Mouse (Mus musculus): ENCODE data around the gene Cyp2d11. TPM values are rescaled to one million over a fixed set of nuclear protein-coding genes. Genes with fewer than 3 reads are reported as not detected.

Cyp2d11 gene
- polyA plus RNA-seq, 1 experiment, result not detected

- 81% methylated on average over 8 of the region's 8 CpGs for WGBS
- no peak overlapping the region for H3K4me3 ChIP-seq (ENCODE audit: control insufficient read depth, insufficient read depth, low read length)
- DNase-seq, result no peak
- no peak overlapping the region for H3K27ac ChIP-seq (ENCODE audit: control insufficient read depth, insufficient read depth, low read length)
- peaks cover 19% of the 10 kb centered on the region for H3K36me3 ChIP-seq (ENCODE audit: control insufficient read depth, insufficient read depth, low read length)
- H3K27me3 ChIP-seq (ENCODE audit: control insufficient read depth, insufficient read depth, low read length), result no peaks in the 10 kb centered on the region
- H3K4me1 ChIP-seq (replicated peaks; ENCODE audit: control insufficient read depth, insufficient read depth, low read length), result peaks cover 17% of the 10 kb centered on the region
- TF ChIP-seq CTCF (IDR thresholded peaks at IDR 0.05; ENCODE audit: borderline replicate concordance, control insufficient read depth, extremely low read depth, insufficient read depth, low read length, poor library complexity), result no peak
- TF ChIP-seq POLR2A (IDR thresholded peaks at IDR 0.05; ENCODE audit: control insufficient read depth, extremely low read depth, insufficient read depth, low read length, poor library complexity), result no peak
These were observed 45.4 kb downstream of the Cyp2d11 start for GRCm38 (mm10) chr15:82348258-82348998.

DNA sequence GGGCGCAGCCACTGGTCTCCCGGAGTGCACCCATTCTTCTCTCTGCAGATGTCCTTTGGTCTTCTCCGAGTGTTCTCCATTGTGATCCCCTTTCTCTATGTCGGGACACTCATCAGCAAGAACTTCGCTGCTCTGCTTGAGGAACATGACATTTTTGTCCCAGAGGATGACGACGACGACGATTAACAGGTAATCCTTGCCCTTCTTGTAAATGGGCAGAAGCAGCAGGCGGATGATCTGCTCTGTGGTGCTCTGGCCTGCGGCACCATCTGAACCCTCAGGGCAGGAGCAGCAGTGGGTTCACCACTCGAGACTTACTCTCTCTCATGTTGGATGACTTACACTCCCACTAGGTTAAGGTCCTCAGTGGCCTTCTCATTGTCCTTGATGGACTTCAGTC, 46.0 kb downstream of the Cyp2d11 start:
- no peaks in the 10 kb centered on the region for H3K27me3 ChIP-seq (ENCODE audit: control insufficient read depth, insufficient read depth, low read length)
- H3K4me3 ChIP-seq (ENCODE audit: control insufficient read depth, insufficient read depth, low read length), result no peak overlapping the region
- no peak for DNase-seq
- H3K27ac ChIP-seq (ENCODE audit: control insufficient read depth, insufficient read depth, low read length), result no peak overlapping the region
- H3K36me3 ChIP-seq (ENCODE audit: control insufficient read depth, insufficient read depth, low read length), result peaks cover 19% of the 10 kb centered on the region
- TF ChIP-seq CTCF (IDR thresholded peaks at IDR 0.05; ENCODE audit: borderline replicate concordance, control insufficient read depth, extremely low read depth, insufficient read depth, low read length, poor library complexity) (no peak), POLR2A (IDR thresholded peaks at IDR 0.05; ENCODE audit: control insufficient read depth, extremely low read depth, insufficient read depth, low read length, poor library complexity) (no peak)
- WGBS, result 95% methylated on average over 12 of the region's 12 CpGs
- H3K4me1 ChIP-seq (replicated peaks; ENCODE audit: control insufficient read depth, insufficient read depth, low read length), result peaks cover 13% of the 10 kb centered on the region

DNA sequence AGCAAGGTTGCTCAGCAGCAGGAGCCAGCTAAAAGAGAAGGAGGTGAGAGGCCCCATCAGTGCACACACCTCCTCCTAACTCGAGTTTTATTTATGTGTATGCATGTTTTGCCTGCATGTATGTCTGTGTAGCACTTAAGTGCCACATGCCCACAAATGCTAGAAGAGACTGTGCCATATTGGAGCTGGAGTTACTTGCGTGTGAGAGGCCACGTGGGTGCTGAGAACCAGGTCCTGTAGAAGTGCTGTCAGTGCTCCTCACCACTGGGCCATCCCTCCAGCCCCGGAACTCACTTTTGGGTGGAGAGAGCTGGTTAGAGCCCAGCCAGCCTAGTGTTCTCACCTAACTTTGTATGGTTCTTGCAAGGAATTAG, 46.5 kb downstream of the Cyp2d11 start:
- peaks cover 13% of the 10 kb centered on the region for H3K4me1 ChIP-seq (replicated peaks; ENCODE audit: control insufficient read depth, insufficient read depth, low read length)
- H3K36me3 ChIP-seq (ENCODE audit: control insufficient read depth, insufficient read depth, low read length), result peaks cover 19% of the 10 kb centered on the region
- no peak for TF ChIP-seq POLR2A (IDR thresholded peaks at IDR 0.05; ENCODE audit: control insufficient read depth, extremely low read depth, insufficient read depth, low read length, poor library complexity)
- 65% methylated on average over 4 of the region's 4 CpGs for WGBS
- peak overlapping the region; percentile 12; the same call in 1 of the 2 replicates for H3K4me3 ChIP-seq (ENCODE audit: control insufficient read depth, insufficient read depth, low read length)
- no peaks in the 10 kb centered on the region for H3K27me3 ChIP-seq (ENCODE audit: control insufficient read depth, insufficient read depth, low read length)
- DNase-seq, result no peak
- peak overlapping the region; percentile 61; the same call in 1 of the 2 replicates for H3K27ac ChIP-seq (ENCODE audit: control insufficient read depth, insufficient read depth, low read length)

DNA sequence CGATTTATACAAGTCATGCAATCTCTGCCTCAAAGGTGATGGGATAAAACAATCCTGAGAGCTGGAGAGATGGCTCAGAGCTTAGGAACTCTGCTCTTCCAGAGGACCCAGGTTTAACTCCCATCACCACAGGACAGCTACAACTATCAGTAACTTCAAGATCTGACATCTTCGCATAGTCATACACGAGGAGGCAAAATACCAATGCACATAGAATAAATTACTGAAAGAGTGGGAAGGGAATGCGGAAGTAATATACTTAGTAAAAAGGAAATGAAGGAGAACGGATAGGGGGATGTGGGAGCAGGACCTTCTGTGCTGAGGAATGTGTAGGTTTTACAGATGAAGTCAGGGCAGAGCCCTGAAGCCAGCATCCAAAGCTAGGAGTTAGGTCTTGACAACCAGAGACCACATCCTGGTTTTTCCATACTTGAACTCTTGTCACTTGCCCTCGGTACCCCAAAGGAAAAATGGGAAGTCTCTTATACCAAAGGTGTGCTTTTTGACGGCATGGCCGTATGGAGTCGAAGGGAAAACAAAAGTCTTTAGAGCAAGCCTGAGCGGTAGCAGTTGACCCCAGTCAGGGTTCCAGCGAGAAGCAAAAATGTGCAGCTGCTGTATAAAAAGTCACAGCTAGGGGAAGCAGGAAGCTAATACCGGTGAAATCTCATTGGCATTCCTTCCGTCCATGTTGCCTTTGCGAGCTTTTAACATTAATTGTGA, 47.1 kb downstream of the Cyp2d11 start:
- Histone ChIP-seq H3K36me3 (ENCODE audit: control insufficient read depth, insufficient read depth, low read length) (peaks cover 19% of the 10 kb centered on the region), H3K27ac (ENCODE audit: control insufficient read depth, insufficient read depth, low read length) (peak overlapping the region; percentile 61), H3K4me3 (ENCODE audit: control insufficient read depth, insufficient read depth, low read length) (peak overlapping the region; percentile 90; the same call in 1 of the 2 replicates), H3K4me1 (replicated peaks; ENCODE audit: control insufficient read depth, insufficient read depth, low read length) (peaks cover 19% of the 10 kb centered on the region), H3K27me3 (ENCODE audit: control insufficient read depth, insufficient read depth, low read length) (no peaks in the 10 kb centered on the region)
- WGBS, result 13% methylated on average over 14 of the region's 14 CpGs
- no peak for TF ChIP-seq POLR2A (IDR thresholded peaks at IDR 0.05; ENCODE audit: control insufficient read depth, extremely low read depth, insufficient read depth, low read length, poor library complexity)
- TF ChIP-seq CTCF (IDR thresholded peaks at IDR 0.05; ENCODE audit: borderline replicate concordance, control insufficient read depth, extremely low read depth, insufficient read depth, low read length, poor library complexity), result no peak
- peak; percentile 11 for DNase-seq

- peak; percentile 97 for DNase-seq
- peak overlapping the region; percentile 61 for H3K27ac ChIP-seq (ENCODE audit: control insufficient read depth, insufficient read depth, low read length)
- H3K36me3 ChIP-seq (ENCODE audit: control insufficient read depth, insufficient read depth, low read length), result peaks cover 19% of the 10 kb centered on the region
- TF ChIP-seq CTCF (IDR thresholded peaks at IDR 0.05; ENCODE audit: borderline replicate concordance, control insufficient read depth, extremely low read depth, insufficient read depth, low read length, poor library complexity) (no peak), POLR2A (IDR thresholded peaks at IDR 0.05; ENCODE audit: control insufficient read depth, extremely low read depth, insufficient read depth, low read length, poor library complexity) (peak; percentile 76)
- peaks cover 25% of the 10 kb centered on the region for H3K4me1 ChIP-seq (replicated peaks; ENCODE audit: control insufficient read depth, insufficient read depth, low read length)
- peak overlapping the region; percentile 90 for H3K4me3 ChIP-seq (ENCODE audit: control insufficient read depth, insufficient read depth, low read length)
- under 1% methylated on average over 51 of the region's 51 CpGs for WGBS
- no peaks in the 10 kb centered on the region for H3K27me3 ChIP-seq (ENCODE audit: control insufficient read depth, insufficient read depth, low read length)
These were observed 47.9 kb downstream of the Cyp2d11 start for GRCm38 (mm10) chr15:82345820-82346470.

DNA sequence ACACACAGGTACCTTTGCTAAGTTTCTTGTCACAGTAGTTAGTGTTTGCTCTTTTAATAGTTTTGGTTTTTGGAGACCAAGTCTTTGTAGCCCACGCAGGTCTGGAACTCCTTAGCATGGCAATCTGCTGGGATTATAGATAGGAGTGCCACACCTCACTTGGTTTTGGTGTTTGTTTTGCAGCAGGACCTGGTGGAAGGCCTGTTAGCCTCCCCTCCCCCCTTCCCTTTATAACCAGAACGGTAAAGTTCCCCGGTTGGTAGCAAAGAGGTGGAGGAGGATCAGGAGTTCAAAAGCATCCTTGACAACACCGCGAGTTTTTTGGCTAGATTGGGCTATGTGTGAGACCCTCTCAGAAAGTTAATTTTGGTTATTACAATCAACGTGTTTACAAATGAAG, 48.9 kb downstream of the Cyp2d11 start:
- Histone ChIP-seq H3K4me1 (replicated peaks; ENCODE audit: control insufficient read depth, insufficient read depth, low read length) (peaks cover 28% of the 10 kb centered on the region), H3K4me3 (ENCODE audit: control insufficient read depth, insufficient read depth, low read length) (no peak overlapping the region), H3K27me3 (ENCODE audit: control insufficient read depth, insufficient read depth, low read length) (no peaks in the 10 kb centered on the region), H3K27ac (ENCODE audit: control insufficient read depth, insufficient read depth, low read length) (no peak overlapping the region), H3K36me3 (ENCODE audit: control insufficient read depth, insufficient read depth, low read length) (peaks cover 19% of the 10 kb centered on the region)
- WGBS, result 94% methylated on average over 6 of the region's 6 CpGs
- TF ChIP-seq CTCF (IDR thresholded peaks at IDR 0.05; ENCODE audit: borderline replicate concordance, control insufficient read depth, extremely low read depth, insufficient read depth, low read length, poor library complexity), result no peak
- no peak for TF ChIP-seq POLR2A (IDR thresholded peaks at IDR 0.05; ENCODE audit: control insufficient read depth, extremely low read depth, insufficient read depth, low read length, poor library complexity)
- DNase-seq, result no peak

All from thymus, adult 2 months (tissue).